Mouse (Mus musculus) thymus, postnatal 0 days (tissue): ENCODE results near the gene Plxnb1. TPM values are rescaled to one million over a fixed set of nuclear protein-coding genes. Genes with fewer than 3 reads are reported as not detected.

ENCODE experiments used
- DNase-seq: peaks from one replicate; pipeline ENCODE4 v3.0.0-alpha.2; 2015; ENCODE audit warnings: low spot score
- polyA plus RNA-seq: library from polyadenylated mRNA; unstranded; fragments of >200 nt; fragmentation: Nextera tagmentation; extraction: Ambion mirVana; gene quantifications from 2 replicates; pipeline ENCODE4 v1.2.1, GENCODE M21; 2015

Gene Plxnb1
- polyA plus RNA-seq, 1 experiment from 2014 or later = 3.3 TPM

- no peak for DNase-seq
Measured at GRCm38 (mm10) chr9:109060184-109060897, 34.8 kb upstream of the Plxnb1 start.

- no peak for DNase-seq
Measured at GRCm38 (mm10) chr9:109060898-109061295, 34.3 kb upstream of the Plxnb1 start.

- no peak for DNase-seq
Measured at GRCm38 (mm10) chr9:109068095-109068735, 27.0 kb upstream of the Plxnb1 start.

GRCm38 (mm10) chr9:109073661-109074573 lies 21.3 kb upstream of the Plxnb1 start, which contains the start of gene Atrip:
Gene Atrip (minus strand): TSS chr9:109074124.
- DNase-seq = peak; percentile 90

- DNase-seq = no peak
Measured at GRCm38 (mm10) chr9:109080516-109080915, 14.7 kb upstream of the Plxnb1 start.

GRCm38 (mm10) chr9:109081749-109082123 lies 13.5 kb upstream of the Plxnb1 start:
- no peak for DNase-seq

- DNase-seq = peak; percentile 87
Measured at GRCm38 (mm10) chr9:109082124-109082800, 12.9 kb upstream of the Plxnb1 start, which contains the start of the genes Ccdc51 and Tma7. Gene Ccdc51 (plus strand): TSS chr9:109082493. Gene Tma7 (minus strand): TSS chr9:109082587.

- peak; percentile 44 for DNase-seq
Measured at GRCm38 (mm10) chr9:109084922-109085321, 10.3 kb upstream of the Plxnb1 start.

GRCm38 (mm10) chr9:109087987-109088386 lies 7.2 kb upstream of the Plxnb1 start:
- DNase-seq = no peak

- DNase-seq = no peak
Measured at GRCm38 (mm10) chr9:109090446-109090845, 4.7 kb upstream of the Plxnb1 start.

GRCm38 (mm10) chr9:109091802-109092201 lies 3.4 kb upstream of the Plxnb1 start:
- DNase-seq = no peak

- no peak for DNase-seq
Measured at GRCm38 (mm10) chr9:109092799-109093198, 2.4 kb upstream of the Plxnb1 start.

- DNase-seq = no peak
Measured at GRCm38 (mm10) chr9:109093786-109094552, 1.2 kb upstream of the Plxnb1 start.

- DNase-seq = peak; percentile 15
Measured at GRCm38 (mm10) chr9:109094553-109095136, 544 bp upstream of the Plxnb1 start.

- no peak for DNase-seq
Measured at GRCm38 (mm10) chr9:109096251-109096661, 1.1 kb downstream of the Plxnb1 start.

GRCm38 (mm10) chr9:109096856-109097255 lies 1.7 kb downstream of the Plxnb1 start:
- no peak for DNase-seq

- DNase-seq = no peak
Measured at GRCm38 (mm10) chr9:109097291-109097690, 2.1 kb downstream of the Plxnb1 start.

GRCm38 (mm10) chr9:109097831-109098230 lies 2.6 kb downstream of the Plxnb1 start:
- DNase-seq = no peak

GRCm38 (mm10) chr9:109098366-109098765 lies 3.2 kb downstream of the Plxnb1 start:
- DNase-seq = no peak

- no peak for DNase-seq
Measured at GRCm38 (mm10) chr9:109098969-109099368, 3.8 kb downstream of the Plxnb1 start.
